Mouse (Mus musculus) layer of hippocampus, adult 2 months (tissue): ENCODE measurements at regions not wholly inside any gene's neighbourhood (a gene's known extent, or its start where the extent isn't known, plus 50 kb on each side); places are given as distances from the start of the nearest gene placed in this dataset.

Experiments
- DNase-seq, 2 experiments: peaks; one replicate each; pipeline ENCODE4 v3.0.0; 2022; ENCODE audit warnings: low spot score in 2 of 2
- H3K27ac ChIP-seq: fragments of 200-600 bp; 2 replicates; pipeline ENCODE4 v1.8.1; 2022
- H3K4me3 ChIP-seq: fragments of 200-600 bp; 2 replicates; pipeline ENCODE4 v1.8.1; 2022; ENCODE audit warnings: mild to moderate bottlenecking
- CTCF ChIP-seq: fragments of 200-600 bp; conservative IDR thresholded peaks from 2 replicates; pipeline ENCODE4 v1.8.1; 2022; ENCODE audit warnings: antibody characterized with exemption, mild to moderate bottlenecking, moderate library complexity

- no peak for TF ChIP-seq CTCF
- H3K4me3 ChIP-seq, result no peak overlapping the region
- H3K27ac ChIP-seq, result no peak overlapping the region
- no peak for DNase-seq
These were observed 459.5 kb upstream of the Adamts5 start for GRCm38 (mm10) chr16:86361099-86361498.

- no peak for DNase-seq
- no peak for TF ChIP-seq CTCF
- H3K27ac ChIP-seq, result no peak overlapping the region
- H3K4me3 ChIP-seq, result no peak overlapping the region
These were observed 453.4 kb upstream of the Adamts5 start for GRCm38 (mm10) chr16:86355036-86355435.

GRCm38 (mm10) chr16:86347753-86348152 lies 446.1 kb upstream of the Adamts5 start:
- H3K27ac ChIP-seq, result no peak overlapping the region
- no peak overlapping the region for H3K4me3 ChIP-seq
- TF ChIP-seq CTCF, result no peak
- DNase-seq, result no peak

- no peak for TF ChIP-seq CTCF
- no peak overlapping the region for H3K4me3 ChIP-seq
- no peak overlapping the region for H3K27ac ChIP-seq
- no peak for DNase-seq
These were observed 445.3 kb upstream of the Adamts5 start for GRCm38 (mm10) chr16:86346916-86347315.

GRCm38 (mm10) chr16:86340311-86340710 lies 438.7 kb upstream of the Adamts5 start:
- H3K4me3 ChIP-seq, result no peak overlapping the region
- DNase-seq, result no peak
- TF ChIP-seq CTCF, result no peak
- no peak overlapping the region for H3K27ac ChIP-seq

- no peak for TF ChIP-seq CTCF
- Histone ChIP-seq H3K27ac (no peak overlapping the region), H3K4me3 (no peak overlapping the region)
- no peak for DNase-seq
These were observed 423.8 kb upstream of the Adamts5 start for GRCm38 (mm10) chr16:86325406-86325805.

- Histone ChIP-seq H3K4me3 (no peak overlapping the region), H3K27ac (no peak overlapping the region)
- no peak for TF ChIP-seq CTCF
- no peak for DNase-seq
These were observed 417.3 kb upstream of the Adamts5 start for GRCm38 (mm10) chr16:86318898-86319297.

- DNase-seq, result peak in 1 of 2 experiments; percentile 5
- Histone ChIP-seq H3K27ac (no peak overlapping the region), H3K4me3 (no peak overlapping the region)
- no peak for TF ChIP-seq CTCF
These were observed 408.1 kb upstream of the Adamts5 start for GRCm38 (mm10) chr16:86309696-86310095.

DNA sequence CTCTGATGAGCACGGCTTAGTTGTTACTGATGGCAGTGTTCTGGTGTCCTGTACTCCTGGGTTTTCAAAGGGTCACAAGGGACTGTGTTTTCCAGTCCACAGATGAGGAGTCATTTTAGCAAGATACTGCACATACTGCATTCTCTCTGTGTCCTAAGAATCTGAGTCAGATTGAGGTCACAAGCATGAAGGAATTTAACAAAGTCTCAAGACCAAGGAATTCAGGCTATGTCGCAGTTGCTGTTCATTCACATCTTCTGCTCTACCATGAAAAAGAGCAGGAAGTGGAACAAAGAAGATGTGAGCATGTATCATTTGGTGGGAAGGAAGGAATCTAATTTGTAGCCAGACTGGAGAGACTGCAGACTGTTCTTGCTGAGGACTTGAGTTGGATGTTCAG lies 402.2 kb upstream of the Adamts5 start:
- H3K27ac ChIP-seq, result no peak overlapping the region
- no peak for TF ChIP-seq CTCF
- no peak for DNase-seq
- no peak overlapping the region for H3K4me3 ChIP-seq

- Histone ChIP-seq H3K4me3 (no peak overlapping the region), H3K27ac (no peak overlapping the region)
- no peak for DNase-seq
- TF ChIP-seq CTCF, result peak; percentile 78
These were observed 401.0 kb upstream of the Adamts5 start for GRCm38 (mm10) chr16:86302451-86303145.

DNA sequence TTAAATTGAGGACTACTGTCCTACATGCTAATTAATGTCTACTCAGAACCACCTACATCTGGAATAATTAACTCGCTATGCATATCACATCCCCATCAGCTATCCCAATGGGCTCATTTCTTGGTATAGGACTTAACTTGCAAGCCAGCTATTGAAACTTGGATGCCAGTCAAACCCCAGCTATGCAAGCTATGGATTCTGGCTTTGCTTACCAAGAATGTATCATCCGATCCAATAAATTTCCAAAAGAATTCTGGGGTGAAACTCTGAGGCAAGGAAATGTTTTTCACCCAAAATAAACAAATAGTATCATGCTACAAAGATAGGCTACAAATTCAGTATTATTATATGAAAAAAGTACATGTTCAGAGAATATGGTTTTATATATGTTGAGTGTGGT lies 392.8 kb upstream of the Adamts5 start:
- Histone ChIP-seq H3K4me3 (no peak overlapping the region), H3K27ac (no peak overlapping the region)
- no peak for TF ChIP-seq CTCF
- DNase-seq, result no peak

GRCm38 (mm10) chr16:86281326-86281725 lies 379.7 kb upstream of the Adamts5 start:
- Histone ChIP-seq H3K4me3 (no peak overlapping the region), H3K27ac (no peak overlapping the region)
- no peak for DNase-seq

DNA sequence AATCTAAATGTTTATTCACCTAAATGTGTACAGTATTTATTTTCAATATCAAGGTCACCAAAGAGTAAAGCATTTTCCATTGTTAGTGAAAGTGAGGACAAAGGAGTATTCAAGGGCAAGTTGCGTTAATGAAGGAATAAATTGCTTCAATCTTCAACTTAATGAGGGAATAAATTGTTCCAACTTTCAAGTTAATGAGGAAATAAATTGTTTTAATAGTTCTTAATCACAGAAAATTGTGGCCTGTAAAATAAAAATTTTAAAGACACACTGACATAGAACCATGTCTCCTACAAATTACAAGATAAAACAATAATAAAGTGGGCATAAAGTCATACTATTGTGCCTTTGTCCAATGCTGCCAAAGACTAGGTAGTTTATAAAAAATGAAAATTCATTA lies 375.4 kb upstream of the Adamts5 start:
- DNase-seq, result no peak
- no peak for TF ChIP-seq CTCF
- no peak overlapping the region for H3K4me3 ChIP-seq
- H3K27ac ChIP-seq, result no peak overlapping the region

More at GRCm38 (mm10) chr16:86281326-86281725, 379.7 kb upstream of the Adamts5 start:
- TF ChIP-seq CTCF, result no peak

DNA sequence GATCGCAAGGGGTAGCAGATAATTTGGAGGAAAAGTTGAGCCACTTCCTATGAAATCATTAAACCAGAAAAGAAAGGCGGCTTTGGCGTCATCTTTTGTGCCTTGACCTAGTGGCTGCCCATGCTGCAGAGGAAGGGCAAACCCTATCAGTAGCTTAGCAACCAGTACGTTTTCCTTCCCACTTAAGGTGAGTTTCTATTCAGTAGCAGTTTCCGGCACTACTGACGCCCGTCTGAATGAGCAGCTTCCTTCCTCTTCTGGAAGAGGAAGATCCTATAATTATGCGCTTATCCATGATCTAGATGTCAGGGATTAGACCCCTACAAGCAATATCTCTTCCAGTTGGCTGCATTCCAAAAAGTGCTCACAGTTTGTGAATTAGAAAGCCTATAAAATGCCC lies 360.0 kb upstream of the Adamts5 start:
- DNase-seq, result no peak
- no peak overlapping the region for H3K27ac ChIP-seq
- H3K4me3 ChIP-seq, result no peak overlapping the region
- TF ChIP-seq CTCF, result no peak
